Mouse (Mus musculus): ENCODE measurements around the gene Cox5a. TPM values are rescaled to one million over a fixed set of nuclear protein-coding genes. Genes with fewer than 3 reads are reported as not detected.

Cox5a gene
- polyA plus RNA-seq, 1 experiment from 2014 or later, result 686 TPM

DNA sequence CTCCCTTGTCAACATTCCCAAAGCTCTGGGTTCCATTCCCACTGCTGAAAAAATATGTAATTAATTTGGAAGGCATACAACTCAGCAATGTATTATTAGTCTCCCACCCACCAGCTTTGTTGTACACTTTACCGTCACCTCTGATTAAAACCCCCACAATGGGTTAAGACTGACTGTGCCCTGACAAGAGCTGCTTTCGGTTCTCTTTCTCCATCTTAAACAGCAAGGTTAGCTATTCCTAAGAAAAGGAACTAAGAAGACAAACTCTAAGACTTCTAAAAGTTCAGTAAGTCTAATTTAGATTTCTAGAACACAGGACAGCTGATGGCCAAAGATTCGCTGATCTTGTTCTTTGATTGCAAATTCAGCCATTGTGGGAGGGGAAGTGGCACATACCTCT is 36.1 kb downstream of the Cox5a start:
- Histone ChIP-seq H3K27me3 (ENCODE audit: poor library complexity, severe bottlenecking) (no peaks in the 10 kb centered on the region), H3K4me3 (no peak overlapping the region), H3K9me3 (no peaks in the 10 kb centered on the region), H3K36me3 (replicated peaks) (no peaks in the 10 kb centered on the region), H3K4me1 (peaks cover 40% of the 10 kb centered on the region), H3K27ac (no peak overlapping the region)
- 83% methylated on average over 3 of the region's 3 CpGs for WGBS
- DNase-seq (ENCODE audit: extremely low spot score, low spot score), result no peak

DNA sequence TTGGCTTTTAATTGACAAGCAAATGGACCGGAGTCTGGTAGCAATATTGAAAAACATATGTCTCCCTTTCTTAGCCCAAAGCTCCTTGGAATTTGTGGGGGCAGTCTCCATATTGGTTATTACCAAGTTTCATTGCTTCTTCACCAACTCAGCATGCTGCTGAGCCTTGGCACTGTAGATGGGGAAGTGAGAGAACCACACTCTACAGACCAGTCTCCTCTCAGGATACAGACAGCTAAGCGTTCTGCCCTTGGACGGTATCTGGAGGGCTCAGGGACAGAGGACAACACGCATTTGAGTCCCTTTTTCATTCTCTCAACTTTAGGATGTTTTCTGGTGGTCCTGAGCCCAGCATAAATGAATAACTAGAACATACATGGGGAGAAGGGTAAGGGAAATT is 37.6 kb downstream of the Cox5a start:
- peaks cover 41% of the 10 kb centered on the region for H3K4me1 ChIP-seq
- DNase-seq (ENCODE audit: extremely low spot score, low spot score), result no peak
- no peak overlapping the region for H3K4me3 ChIP-seq
- H3K27ac ChIP-seq, result no peak overlapping the region
- WGBS, result 93% methylated on average over 4 of the region's 4 CpGs
- H3K9me3 ChIP-seq, result no peaks in the 10 kb centered on the region
- no peaks in the 10 kb centered on the region for H3K27me3 ChIP-seq (ENCODE audit: poor library complexity, severe bottlenecking)
- no peaks in the 10 kb centered on the region for H3K36me3 ChIP-seq (replicated peaks)

DNA sequence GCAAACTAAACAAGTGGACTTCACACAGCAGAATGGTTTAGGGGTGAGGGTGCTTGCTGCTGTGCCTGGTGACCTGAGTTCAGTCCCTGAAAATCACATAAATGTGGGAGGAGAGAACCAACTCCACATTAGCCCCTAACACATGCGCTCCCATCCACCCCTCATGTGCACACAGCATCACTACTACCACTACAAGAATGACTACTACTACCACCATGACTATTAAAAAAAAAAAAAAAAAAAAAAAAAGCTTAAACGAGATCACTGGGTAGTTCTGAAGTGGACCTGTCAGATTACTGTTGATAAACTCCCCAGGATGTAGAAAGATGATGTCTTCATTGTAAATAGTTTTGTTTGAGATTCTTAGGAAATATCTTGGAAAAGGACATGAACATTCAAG is 38.5 kb downstream of the Cox5a start:
- WGBS, result 70% methylated on average over 2 of the region's 2 CpGs
- no peak for DNase-seq (ENCODE audit: extremely low spot score, low spot score)
- H3K4me3 ChIP-seq, result no peak overlapping the region
- H3K27ac ChIP-seq, result no peak overlapping the region
- H3K9me3 ChIP-seq, result no peaks in the 10 kb centered on the region
- H3K27me3 ChIP-seq (ENCODE audit: poor library complexity, severe bottlenecking), result no peaks in the 10 kb centered on the region
- H3K36me3 ChIP-seq (replicated peaks), result no peaks in the 10 kb centered on the region
- peaks cover 33% of the 10 kb centered on the region for H3K4me1 ChIP-seq

DNA sequence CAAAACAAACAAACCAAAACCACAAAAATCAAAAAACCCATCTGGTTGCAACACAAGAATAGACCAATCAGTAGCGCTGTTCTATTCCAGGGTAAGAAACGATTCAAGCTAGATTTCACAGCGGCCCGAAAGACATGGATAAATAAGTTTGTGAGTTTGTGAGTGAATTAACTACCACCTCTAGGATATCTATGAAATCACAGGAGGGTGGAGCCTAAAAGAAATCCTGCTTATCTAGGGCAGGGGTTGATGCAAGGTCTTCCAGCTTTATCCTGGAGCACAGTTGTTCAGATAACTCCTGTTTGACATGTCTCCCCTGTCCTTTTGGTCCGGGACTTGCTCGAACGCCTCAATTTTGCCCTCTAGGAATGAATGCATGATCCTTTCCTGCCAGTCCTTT is 39.2 kb downstream of the Cox5a start:
- Histone ChIP-seq H3K27ac (peak overlapping the region; percentile 90), H3K4me1 (peaks cover 26% of the 10 kb centered on the region), H3K4me3 (peak overlapping the region; percentile 74), H3K9me3 (no peaks in the 10 kb centered on the region), H3K27me3 (ENCODE audit: poor library complexity, severe bottlenecking) (no peaks in the 10 kb centered on the region), H3K36me3 (replicated peaks) (no peaks in the 10 kb centered on the region)
- no peak for DNase-seq (ENCODE audit: extremely low spot score, low spot score)
- 29% methylated on average over 7 of the region's 7 CpGs for WGBS

DNA sequence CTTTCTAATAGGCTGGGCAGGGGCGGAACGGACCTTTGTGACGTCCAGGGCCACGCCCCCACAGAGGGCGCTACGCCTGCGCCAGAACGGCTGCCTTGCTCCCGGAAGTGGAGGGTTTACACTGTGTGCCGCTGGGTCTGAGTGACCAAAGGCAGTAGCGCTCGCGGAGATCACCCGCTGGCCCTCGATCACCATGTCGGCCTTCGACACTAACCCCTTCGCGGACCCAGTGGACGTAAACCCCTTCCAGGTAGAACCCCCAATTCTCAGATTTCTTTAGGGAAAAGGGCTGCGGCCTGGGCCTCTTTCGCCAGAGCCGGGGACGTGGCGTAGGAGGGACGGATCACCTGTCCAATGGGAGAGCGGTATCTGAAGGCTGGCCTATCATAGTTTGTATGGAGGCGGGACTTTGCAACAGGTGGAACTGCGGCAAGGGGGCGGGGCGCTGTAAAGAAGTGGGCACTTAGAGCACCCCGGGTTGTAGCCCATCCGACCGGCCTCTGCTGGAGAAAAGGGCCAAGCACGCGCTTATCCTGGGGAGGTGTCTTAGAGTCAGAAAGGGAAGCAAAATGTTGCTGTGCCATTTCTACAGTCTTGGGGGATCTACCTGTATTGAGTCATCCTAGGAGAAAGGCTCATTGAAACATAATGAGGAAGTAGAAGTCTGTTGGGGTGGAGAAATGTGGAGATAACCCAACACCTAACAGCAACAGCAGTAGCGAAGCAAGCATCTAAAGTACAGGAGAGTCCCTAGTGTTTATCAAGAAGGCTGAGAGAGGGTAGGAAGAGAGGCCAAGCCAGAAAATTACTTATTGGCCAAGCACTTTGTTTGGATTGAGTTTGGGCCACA is 40.0 kb downstream of the Cox5a start, which contains the start of gene Scamp2:
Gene Scamp2, plus strand, starts transcription at position 83 of the 850 bp plus-strand sequence.
- 0 out of 2 replicates have a peak, but pooled peaks cover 3% of the 10 kb centered on the region for H3K36me3 ChIP-seq (replicated peaks)
- peak within 1 kb of the TSS; percentile 74 for H3K4me3 ChIP-seq
- H3K9me3 ChIP-seq, result no peaks in the 10 kb centered on the region
- peak; percentile 95 for DNase-seq (ENCODE audit: extremely low spot score, low spot score)
- peaks cover 30% of the 10 kb centered on the region for H3K4me1 ChIP-seq
- H3K27ac ChIP-seq, result peak within 1 kb of the TSS; percentile 90
- 1% methylated on average over 37 of the region's 37 CpGs for WGBS
- H3K27me3 ChIP-seq (ENCODE audit: poor library complexity, severe bottlenecking), result no peaks in the 10 kb centered on the region

DNA sequence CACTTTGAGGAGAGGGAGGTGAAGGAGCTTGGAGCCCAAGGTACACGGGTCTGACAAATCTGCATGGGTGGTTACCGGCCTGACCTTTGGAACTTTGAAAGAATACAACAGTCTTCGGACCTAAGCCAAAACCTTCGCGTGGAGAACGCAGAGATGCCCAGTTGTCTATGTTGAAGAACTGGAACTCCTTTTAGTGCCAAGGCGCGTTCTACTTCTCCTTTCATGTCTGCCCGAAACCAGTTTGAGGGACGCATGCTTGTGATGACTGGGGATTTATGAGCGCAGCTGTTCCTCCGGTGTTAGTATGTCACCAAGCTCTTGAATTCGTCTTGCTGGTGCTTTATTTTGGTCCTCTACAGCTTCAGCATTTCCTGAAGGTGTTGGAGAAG is 40.6 kb downstream of the Cox5a start:
- 81% methylated on average over 13 of the region's 13 CpGs for WGBS
- peak overlapping the region; percentile 90; the same call in 1 of the 2 replicates for H3K27ac ChIP-seq
- H3K9me3 ChIP-seq, result no peaks in the 10 kb centered on the region
- no peak for DNase-seq (ENCODE audit: extremely low spot score, low spot score)
- peak overlapping the region; percentile 74 for H3K4me3 ChIP-seq
- no peaks in the 10 kb centered on the region for H3K27me3 ChIP-seq (ENCODE audit: poor library complexity, severe bottlenecking)
- H3K36me3 ChIP-seq (replicated peaks), result 0 out of 2 replicates have a peak, but pooled peaks cover 3% of the 10 kb centered on the region
- H3K4me1 ChIP-seq, result peaks cover 30% of the 10 kb centered on the region

DNA sequence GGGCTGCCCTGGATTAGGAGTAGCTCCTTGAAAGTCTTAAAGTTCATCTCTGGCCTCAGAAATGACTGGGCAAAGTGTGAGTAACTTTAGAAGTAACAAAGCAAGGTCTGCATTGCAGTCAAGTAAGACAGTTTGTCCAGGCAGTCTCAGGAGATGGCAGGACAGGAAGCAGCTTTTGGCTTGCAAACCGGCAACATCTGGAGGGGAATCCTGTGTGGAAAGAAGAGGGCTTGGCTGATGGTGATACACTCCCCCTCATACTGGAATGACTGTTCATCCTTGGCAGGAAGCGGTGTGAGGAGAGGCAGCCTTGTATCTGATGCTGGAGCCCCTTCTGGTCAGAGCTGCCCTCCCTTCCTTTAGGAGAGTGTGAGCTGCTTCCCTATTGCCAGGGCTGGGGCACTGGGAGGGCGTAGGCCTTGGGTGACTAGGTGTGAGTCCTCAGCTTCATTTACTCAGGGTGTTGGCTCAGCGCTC is 41.9 kb downstream of the Cox5a start:
- 87% methylated on average over 4 of the region's 4 CpGs for WGBS
- H3K4me1 ChIP-seq, result peaks cover 30% of the 10 kb centered on the region
- no peaks in the 10 kb centered on the region for H3K27me3 ChIP-seq (ENCODE audit: poor library complexity, severe bottlenecking)
- no peaks in the 10 kb centered on the region for H3K9me3 ChIP-seq
- H3K36me3 ChIP-seq (replicated peaks), result peaks cover 6% of the 10 kb centered on the region
- H3K27ac ChIP-seq, result no peak overlapping the region
- DNase-seq (ENCODE audit: extremely low spot score, low spot score), result no peak
- no peak overlapping the region for H3K4me3 ChIP-seq

DNA sequence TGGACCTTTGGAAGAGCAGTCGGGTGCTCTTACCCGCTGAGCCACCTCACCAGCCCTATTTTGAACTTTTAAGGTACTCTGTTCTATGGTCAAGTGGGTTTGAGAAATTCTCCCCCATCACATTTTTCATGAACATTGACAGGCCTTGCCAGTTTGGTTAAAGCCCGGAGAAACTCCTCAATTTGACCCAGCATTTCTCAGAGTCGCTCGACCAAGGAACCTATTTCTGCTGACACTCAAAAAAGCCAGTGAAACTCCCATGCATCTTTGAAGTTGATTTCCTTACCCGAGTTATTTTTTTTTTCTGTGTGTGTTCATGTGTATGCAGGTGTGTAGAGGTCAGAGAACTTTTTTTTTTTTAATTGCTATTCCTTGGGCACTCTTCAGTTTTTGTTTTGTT is 43.5 kb downstream of the Cox5a start:
- Histone ChIP-seq H3K4me3 (no peak overlapping the region), H3K4me1 (peaks cover 30% of the 10 kb centered on the region), H3K9me3 (no peaks in the 10 kb centered on the region), H3K36me3 (replicated peaks) (peaks cover 22% of the 10 kb centered on the region), H3K27me3 (ENCODE audit: poor library complexity, severe bottlenecking) (no peaks in the 10 kb centered on the region), H3K27ac (no peak overlapping the region)
- 89% methylated on average over 6 of the region's 6 CpGs for WGBS
- no peak for DNase-seq (ENCODE audit: extremely low spot score, low spot score)

DNA sequence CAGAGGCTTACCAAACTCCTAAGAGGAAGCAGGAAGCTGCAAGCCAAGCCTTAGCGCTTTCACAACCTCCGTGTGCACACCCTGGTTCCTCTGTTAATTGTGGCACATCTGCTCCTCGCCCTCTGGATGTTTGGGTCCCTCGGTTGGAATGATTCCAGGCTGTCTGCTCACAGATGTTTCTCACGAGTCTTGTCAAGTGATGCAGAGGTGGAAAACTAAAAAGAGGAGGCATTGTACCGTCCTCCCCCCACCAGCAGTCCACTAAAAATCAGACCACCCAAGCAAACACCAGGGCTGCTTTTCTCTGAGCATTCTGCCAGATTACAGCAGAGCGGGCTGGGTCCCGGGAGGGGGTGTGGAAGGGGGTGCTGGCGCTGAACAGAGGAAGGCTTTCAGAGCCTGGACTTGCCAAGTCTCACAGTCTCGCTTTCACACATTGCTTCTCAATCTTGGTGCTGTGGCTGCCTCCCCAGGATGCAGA is 44.7 kb downstream of the Cox5a start:
- H3K27me3 ChIP-seq (ENCODE audit: poor library complexity, severe bottlenecking), result no peaks in the 10 kb centered on the region
- 0 out of 2 replicates have a peak overlapping the region, but pooled peaks have one; percentile 11 for H3K27ac ChIP-seq
- WGBS, result 66% methylated on average over 10 of the region's 10 CpGs
- H3K9me3 ChIP-seq, result no peaks in the 10 kb centered on the region
- no peak overlapping the region for H3K4me3 ChIP-seq
- DNase-seq (ENCODE audit: extremely low spot score, low spot score), result no peak
- H3K36me3 ChIP-seq (replicated peaks), result peaks cover 34% of the 10 kb centered on the region
- H3K4me1 ChIP-seq, result peaks cover 24% of the 10 kb centered on the region

DNA sequence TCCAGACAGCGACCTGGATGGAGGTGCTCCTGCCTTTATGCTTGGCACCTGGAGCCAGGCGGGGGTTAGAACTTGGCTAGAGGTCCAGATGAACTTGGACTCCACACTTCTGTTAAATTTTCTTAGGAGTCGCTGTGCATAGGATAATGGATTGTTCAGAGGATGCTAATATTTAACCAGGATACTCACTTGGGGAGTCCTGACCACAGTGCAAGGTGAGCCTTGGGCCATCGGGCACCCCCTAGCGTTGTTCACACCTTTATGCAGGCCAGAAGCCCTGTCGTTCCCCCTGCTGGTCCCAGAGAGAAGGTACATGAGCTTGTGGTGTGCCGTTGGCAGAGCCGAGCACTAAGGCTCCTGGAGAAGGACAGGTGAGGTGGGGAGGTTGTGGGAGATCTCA is 45.8 kb downstream of the Cox5a start:
- WGBS, result 59% methylated on average over 8 of the region's 8 CpGs
- H3K4me1 ChIP-seq, result peaks cover 17% of the 10 kb centered on the region
- no peak overlapping the region for H3K4me3 ChIP-seq
- H3K27ac ChIP-seq, result no peak overlapping the region
- H3K27me3 ChIP-seq (ENCODE audit: poor library complexity, severe bottlenecking), result no peaks in the 10 kb centered on the region
- peaks cover 43% of the 10 kb centered on the region for H3K36me3 ChIP-seq (replicated peaks)
- H3K9me3 ChIP-seq, result no peaks in the 10 kb centered on the region
- DNase-seq (ENCODE audit: extremely low spot score, low spot score), result no peak

DNA sequence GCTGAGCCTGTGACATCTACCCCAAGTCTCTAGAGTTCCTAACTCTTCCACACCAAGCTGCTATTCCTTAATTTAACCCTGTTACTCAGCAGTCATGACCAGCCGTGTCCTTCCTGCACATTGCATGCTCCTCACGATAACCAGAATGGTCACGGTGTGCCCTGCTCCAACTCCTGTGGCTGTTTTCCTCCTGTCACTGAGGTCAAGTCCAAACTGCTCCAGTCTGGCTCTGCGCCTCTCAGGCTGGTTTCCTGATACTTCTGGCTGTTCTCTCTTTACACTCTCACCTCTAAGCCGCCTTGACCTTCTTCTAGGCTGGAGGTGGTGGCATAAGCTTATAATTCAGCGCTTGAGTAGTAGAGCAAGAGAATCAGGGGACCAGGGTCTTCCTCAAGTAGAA is 47.4 kb downstream of the Cox5a start:
- 97% methylated on average over 6 of the region's 6 CpGs for WGBS
- Histone ChIP-seq H3K36me3 (replicated peaks) (peaks cover 51% of the 10 kb centered on the region), H3K27ac (no peak overlapping the region), H3K27me3 (ENCODE audit: poor library complexity, severe bottlenecking) (no peaks in the 10 kb centered on the region), H3K4me1 (peaks cover 3% of the 10 kb centered on the region), H3K9me3 (no peaks in the 10 kb centered on the region), H3K4me3 (no peak overlapping the region)
- no peak for DNase-seq (ENCODE audit: extremely low spot score, low spot score)

DNA sequence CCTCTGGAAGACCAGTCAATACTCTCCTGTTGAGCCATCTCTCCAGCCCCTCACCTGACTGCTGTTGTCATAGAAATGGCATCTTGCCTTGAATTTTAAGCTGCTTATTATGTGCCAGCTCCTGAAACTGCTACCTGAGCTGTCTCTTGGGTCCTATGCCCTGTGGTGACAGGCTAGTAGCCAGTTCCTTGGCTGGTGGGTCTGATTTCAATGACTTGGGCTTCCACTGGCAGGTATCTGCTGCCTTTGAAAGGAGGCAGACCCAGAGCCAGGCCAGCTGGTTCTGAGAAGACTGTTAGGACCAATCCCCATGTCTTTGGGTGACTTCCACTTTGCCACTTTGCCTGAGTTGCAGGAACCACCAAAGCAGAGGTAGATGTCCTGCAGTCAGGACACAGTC is 53.3 kb downstream of the Cox5a start:
- Histone ChIP-seq H3K4me3 (no peak overlapping the region), H3K4me1 (no peaks in the 10 kb centered on the region), H3K9me3 (no peaks in the 10 kb centered on the region), H3K36me3 (replicated peaks) (peaks cover 61% of the 10 kb centered on the region), H3K27ac (no peak overlapping the region), H3K27me3 (ENCODE audit: poor library complexity, severe bottlenecking) (no peaks in the 10 kb centered on the region)
- DNase-seq (ENCODE audit: extremely low spot score, low spot score), result no peak

DNA sequence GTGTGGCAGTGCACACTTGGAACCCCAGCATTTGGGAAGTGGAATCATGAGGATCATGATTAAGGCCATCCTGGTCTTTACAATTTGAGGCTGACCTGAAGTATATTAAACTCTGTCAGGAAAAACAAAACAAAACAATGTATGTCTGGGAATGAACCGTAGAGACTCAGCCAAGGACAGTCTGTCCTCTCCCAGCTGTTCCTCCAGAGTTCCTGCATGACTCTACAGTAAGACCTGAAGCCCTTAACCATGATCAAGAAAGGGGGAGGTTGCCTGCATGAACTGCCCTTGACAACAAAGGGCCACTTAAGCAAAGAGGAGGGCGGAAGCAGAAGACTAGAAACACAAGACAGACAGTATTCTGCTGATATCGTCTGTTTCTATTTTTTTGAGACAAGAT is 54.5 kb downstream of the Cox5a start:
- whole genome bisulfite sequencing, result 89% methylated on average over 3 of the region's 3 CpGs
- Histone ChIP-seq H3K4me3 (no peak overlapping the region), H3K27ac (no peak overlapping the region), H3K9me3 (no peaks in the 10 kb centered on the region), H3K27me3 (ENCODE audit: poor library complexity, severe bottlenecking) (no peaks in the 10 kb centered on the region), H3K4me1 (no peaks in the 10 kb centered on the region), H3K36me3 (replicated peaks) (peaks cover 62% of the 10 kb centered on the region)
- no peak for DNase-seq (ENCODE audit: extremely low spot score, low spot score)

All from forebrain, embryonic 10.5 days (tissue).